Comparison of ENCODE assay signal across 16 mouse cellular contexts in genomic region chr5:67534056-67534455, GRCm38 (mm10).
A peak's percentile ranks its signal among the peaks of the same experiment; 100 is the strongest.
DNase-seq lines count a peak whose midpoint lies in the region; ATAC-seq and TF ChIP-seq lines count a peak whose summit lies in the region.
"Had no signal": no experiment of that assay in that cellular context is flagged by ENCODE, and none has a peak within 500 bp of the region (broad histone marks: within the 10 kb centered on the region; RNA-seq: fewer than 3 reads in every experiment).

No protein-coding gene starts in this region.

- no peak for TF ChIP-seq POLR2A in kidney, adult 2 months (IDR thresholded peaks at IDR 0.05; ENCODE audit: low read depth, low read length)

- H3K27ac ChIP-seq in gastrocnemius, adult 2 months, result no peak overlapping the region
- no peak overlapping the region for H3K27ac ChIP-seq in kidney, adult 2 months (ENCODE audit: insufficient read depth, low read depth, low read length)
- H3K27ac ChIP-seq: embryonic facial prominence, embryonic 12.5 days; forebrain, embryonic 10.5 days; liver, embryonic 15.5 days had no signal

- 56% methylated on average over 7 of the region's 7 CpGs for WGBS in kidney, adult 2 months

- peaks cover 4% of the 10 kb centered on the region; the same call in 1 of the 2 replicates for H3K4me1 ChIP-seq in kidney, adult 2 months (ENCODE audit: control insufficient read depth, insufficient read depth, low read length)

- no peaks in the 10 kb centered on the region for H3K36me3 ChIP-seq in kidney, adult 2 months (ENCODE audit: control insufficient read depth, insufficient read depth, low read length)
- H3K36me3 ChIP-seq: embryonic facial prominence, embryonic 12.5 days; forebrain, embryonic 10.5 days; liver, embryonic 15.5 days had no signal

- in situ Hi-C loops in Patski (cut with MboI; ENCODE audit: low pct_unique_long_range_greater_than_20kb), result loop anchor here (5.0 to 25.0 kb wide), 3 partner anchors 193 to 1978 kb away; no protein-coding TSS in a partner anchor

- H3K27me3 ChIP-seq in kidney, adult 2 months (replicated peaks; ENCODE audit: control insufficient read depth, insufficient read depth, low read length), result no peaks in the 10 kb centered on the region
- peaks cover 14% of the 10 kb centered on the region for H3K27me3 ChIP-seq in Patski
- H3K27me3 ChIP-seq: liver, embryonic 15.5 days had no signal

- H3K4me3 ChIP-seq in gastrocnemius, adult 2 months, result no peak overlapping the region
- no peak overlapping the region for H3K4me3 ChIP-seq in kidney, adult 2 months (ENCODE audit: insufficient read depth, low read depth, low read length)
- H3K4me3 ChIP-seq: embryonic facial prominence, embryonic 12.5 days; forebrain, embryonic 10.5 days; liver, embryonic 15.5 days; megakaryocyte, embryonic 14.5 days had no signal

- no peak for ATAC-seq in Patski

- CTCF ChIA-PET in Patski (lab: Charles Lee), result interaction anchor here (1.0 kb wide), 1 partner anchor 14 kb away, joined by 3 read pairs; no protein-coding TSS in a partner anchor

- TF ChIP-seq CTCF in gastrocnemius, adult 2 months (IDR thresholded peaks at IDR 0.05), result peak; percentile 54
- TF ChIP-seq CTCF in kidney, adult 2 months (conservative IDR thresholded peaks at IDR 0.05; ENCODE audit: insufficient read depth, insufficient read length, low read depth, low read length), result no peak
- peak; percentile 46 for TF ChIP-seq CTCF in Patski (IDR thresholded peaks at IDR 0.05)

- POLR2A ChIA-PET in Patski (lab: Charles Lee), result no interaction called here

- no peak for DNase-seq in gastrocnemius, adult 2 months
- DNase-seq in gastrocnemius, postnatal 14 days, result no peak
- peak; percentile 50 to 61 for DNase-seq in kidney, postnatal 4 days
- DNase-seq in kidney, adult 2 months, result no peak
- DNase-seq in 416B (ENCODE audit: low read depth) (peak; percentile 39), Patski (ENCODE audit: low read depth, low spot score) (no peak)
- no peak for DNase-seq in spleen, postnatal 36 days (ENCODE audit: low spot score in 2 of 2)
- DNase-seq in adrenal gland, adult (ENCODE audit: inconsistent age in 2 of 2, low spot score in 1 of 2), result no peak
- DNase-seq: adrenal gland, adult 2 months; cerebellum, adult 2 months; right cerebral cortex, postnatal 14 days; thymus, adult 2 months had no signal

- intact Hi-C loops in gastrocnemius, adult 2 months (cut with DNase I), result loop anchor here (10.0 kb wide), 1 partner anchor 481 kb away; no protein-coding TSS in a partner anchor
- intact Hi-C loops in gastrocnemius, postnatal 14 days (cut with DNase I; ENCODE audit: low total_unique reads), result no loop called here

Comparison
In these comparisons a context has a peak if more than half of its experiments do, and no peak if none do; other contexts are left out.
1. DNase-seq: peak in kidney, postnatal 4 days (2 of 2) and 416B (single experiment); none in gastrocnemius, adult 2 months (single experiment), gastrocnemius, postnatal 14 days (single experiment), kidney, adult 2 months (single experiment), Patski (single experiment), spleen, postnatal 36 days (0 of 2) and adrenal gland, adult (0 of 2).